Mouse (Mus musculus): ENCODE results near the gene Prrc2c.

Prrc2c gene

DNA sequence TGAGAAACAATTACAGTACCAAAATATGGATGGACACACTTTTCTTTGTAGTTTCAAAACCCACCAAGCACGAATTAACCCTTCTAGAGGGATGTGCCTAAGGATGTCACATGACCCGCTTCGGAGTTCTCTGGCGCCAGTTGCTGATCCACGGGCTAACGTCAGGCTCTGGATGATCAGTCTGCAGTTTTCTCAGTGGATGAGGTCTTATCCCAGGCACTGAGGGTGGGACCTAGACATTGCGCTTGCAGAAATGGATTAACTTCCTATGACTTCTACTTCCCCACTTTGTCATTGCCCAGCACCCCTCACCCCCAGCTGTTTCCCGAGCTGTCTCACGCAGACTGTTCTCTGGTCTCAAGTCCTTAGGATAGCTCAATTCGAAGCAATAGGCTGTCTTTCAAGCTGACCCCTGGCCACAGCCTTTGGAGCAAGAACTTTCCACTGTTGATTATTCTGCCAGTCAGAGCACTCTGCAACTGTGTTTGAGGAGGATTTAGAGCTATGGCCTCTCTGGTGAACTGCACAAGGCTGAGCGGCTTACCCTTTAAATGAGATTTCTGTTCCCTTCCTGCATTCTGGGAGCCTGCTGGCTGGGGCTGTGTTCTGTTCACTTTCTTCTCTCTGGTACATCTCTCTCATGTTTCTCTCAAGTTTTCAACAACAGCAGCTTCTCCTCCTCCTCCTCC lies 74.7 kb downstream of the Prrc2c start:
- 4% methylated on average over 11 of the region's 11 CpGs for WGBS

DNA sequence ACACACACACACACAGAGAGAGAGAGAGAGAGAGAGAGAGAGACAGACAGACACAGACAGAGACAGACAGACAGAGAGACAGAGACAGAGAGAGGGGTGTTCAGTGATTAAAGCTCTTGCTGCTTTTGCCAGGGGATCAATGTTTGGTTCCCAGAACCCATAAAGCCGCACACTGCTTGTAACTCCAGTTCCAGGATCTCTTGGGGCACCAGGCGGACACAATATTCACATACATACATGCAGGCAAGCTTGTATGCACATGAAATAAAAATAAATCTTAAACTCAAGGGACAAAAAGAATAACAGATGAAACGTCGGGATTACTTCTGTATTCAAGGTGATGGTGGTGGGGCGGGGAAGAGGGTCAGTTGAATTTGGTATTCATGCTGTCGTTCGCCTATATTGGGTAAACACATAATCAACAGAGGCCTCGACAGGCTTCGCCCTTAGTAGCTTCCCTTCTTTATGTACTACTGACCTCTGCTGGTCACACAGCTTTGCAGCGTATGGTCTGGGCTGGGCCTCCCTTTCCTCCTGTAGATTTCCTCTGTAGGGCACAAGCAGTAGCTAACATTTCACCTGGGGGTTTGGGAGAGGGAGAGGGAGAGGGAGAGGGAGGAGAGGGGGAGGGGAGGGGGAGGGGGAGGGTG lies 75.4 kb downstream of the Prrc2c start:
- WGBS: 14% methylated on average over 10 of the region's 10 CpGs

DNA sequence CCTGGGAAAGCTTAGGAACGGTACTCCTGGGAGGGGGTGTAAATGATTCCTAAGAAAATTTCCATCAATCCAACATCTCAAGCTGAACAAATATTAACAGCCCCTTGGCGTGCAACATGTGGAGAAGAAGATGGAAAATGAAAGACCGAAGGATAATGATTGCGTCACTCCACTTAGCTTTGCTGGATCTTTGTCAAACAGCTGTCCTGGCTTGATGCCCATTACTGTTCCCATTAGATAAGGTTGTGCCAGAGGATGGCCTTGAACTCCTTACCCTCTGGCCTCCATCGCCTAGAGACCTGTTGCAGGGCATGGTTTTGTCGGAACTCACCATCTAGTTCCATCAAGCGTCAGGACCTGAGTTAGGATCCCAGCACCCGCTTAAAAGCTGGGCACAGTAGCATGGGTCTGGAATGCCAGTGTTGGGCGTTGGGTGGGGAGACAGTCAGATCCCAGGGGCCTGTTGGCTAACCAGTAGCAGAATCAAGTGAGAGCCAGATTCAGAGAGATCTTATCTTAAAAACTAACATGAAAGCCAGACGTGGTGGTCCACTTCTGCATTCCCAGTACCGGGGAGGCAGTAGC lies 80.0 kb downstream of the Prrc2c start:
- WGBS: 87% methylated on average over 11 of the region's 11 CpGs

DNA sequence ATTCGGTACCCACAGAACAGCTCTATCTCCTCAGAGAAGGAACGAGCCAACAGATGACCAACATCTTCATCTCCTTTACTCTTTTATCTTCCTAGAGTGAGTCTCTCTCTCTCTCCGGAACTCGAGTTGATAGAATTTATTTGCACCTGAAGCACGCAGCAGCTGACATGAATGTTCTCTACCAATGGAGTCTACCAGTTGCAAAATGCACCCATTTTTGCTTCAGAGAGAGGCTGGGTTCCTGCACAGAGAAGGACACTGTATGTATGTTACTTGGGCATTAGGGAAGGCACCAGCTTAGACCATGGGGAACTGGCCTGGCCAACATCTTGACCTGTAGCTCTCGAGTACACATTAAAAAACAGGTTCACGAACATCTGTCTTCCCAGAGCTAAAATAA lies 82.2 kb downstream of the Prrc2c start, which contains the start of gene Myocos:
Gene Myocos (minus strand): TSS at position 101 of the 400 bp plus-strand sequence.
- WGBS: 93% methylated on average over 7 of the region's 7 CpGs

DNA sequence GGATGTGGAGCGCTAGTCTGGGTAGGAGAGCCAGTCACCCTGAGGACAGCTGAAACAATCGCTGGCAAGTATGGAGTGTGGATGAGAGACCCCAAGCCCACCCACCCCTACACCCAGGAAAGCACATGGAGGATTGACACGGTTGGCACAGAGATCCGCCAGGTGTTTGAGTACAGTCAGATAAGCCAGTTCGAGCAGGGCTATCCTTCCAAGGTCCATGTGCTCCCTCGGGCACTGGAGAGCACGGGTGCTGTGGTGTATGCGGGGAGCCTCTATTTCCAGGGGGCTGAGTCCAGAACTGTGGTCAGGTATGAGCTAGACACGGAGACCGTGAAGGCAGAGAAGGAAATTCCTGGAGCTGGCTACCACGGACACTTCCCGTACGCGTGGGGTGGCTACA lies 91.9 kb downstream of the Prrc2c start:
- WGBS: 91% methylated on average over 14 of the region's 14 CpGs

DNA sequence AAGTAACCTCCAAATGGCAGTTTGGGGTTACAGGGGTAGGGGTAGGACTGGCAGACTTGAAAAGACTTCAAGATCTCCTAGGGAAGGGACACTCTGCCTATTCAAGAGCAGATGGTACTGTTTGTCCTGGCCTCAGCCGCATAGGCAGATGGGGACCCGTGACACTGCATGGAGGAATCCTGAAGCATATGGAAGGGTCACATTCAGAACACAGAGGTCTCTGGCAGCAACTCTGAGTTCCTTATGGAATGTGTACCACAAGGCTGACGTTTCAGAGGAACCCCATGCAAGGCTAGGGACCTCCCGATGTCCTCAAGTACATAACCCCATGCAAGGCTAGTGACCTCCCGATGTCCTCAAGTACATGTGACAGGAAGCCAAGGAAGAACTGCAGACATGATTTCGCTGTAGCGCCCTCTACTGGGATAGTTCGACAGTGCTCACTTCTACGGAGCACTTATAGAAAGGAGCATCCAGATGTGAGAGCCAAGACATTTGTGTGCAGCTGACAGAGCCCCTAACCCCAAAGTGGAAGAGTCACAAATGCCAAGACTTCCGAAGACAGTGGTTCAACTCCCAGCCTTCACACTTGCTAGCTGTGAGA lies 94.2 kb downstream of the Prrc2c start:
- WGBS: 87% methylated on average over 10 of the region's 10 CpGs

DNA sequence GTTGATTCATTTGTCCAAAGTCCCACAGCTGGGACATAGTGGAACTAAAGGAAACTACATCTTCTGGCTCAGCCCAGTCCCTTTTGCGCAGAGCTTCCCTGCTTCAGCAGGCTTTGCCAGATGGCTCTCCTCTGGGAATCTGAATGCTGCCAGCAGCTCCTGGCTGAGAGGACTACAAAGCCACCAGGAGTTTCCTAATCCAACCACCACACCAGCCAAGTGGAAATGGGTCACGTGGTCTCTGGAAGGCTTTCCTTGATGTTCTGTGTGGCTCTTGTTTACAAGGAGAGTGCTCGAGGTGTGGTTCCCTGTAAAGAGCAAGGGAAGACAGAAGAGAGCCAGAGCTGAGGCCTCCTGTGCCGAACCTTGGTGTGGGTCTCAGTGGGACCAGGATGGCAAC lies 96.6 kb downstream of the Prrc2c start:
- WGBS: 21% methylated on average over 4 of the region's 4 CpGs

DNA sequence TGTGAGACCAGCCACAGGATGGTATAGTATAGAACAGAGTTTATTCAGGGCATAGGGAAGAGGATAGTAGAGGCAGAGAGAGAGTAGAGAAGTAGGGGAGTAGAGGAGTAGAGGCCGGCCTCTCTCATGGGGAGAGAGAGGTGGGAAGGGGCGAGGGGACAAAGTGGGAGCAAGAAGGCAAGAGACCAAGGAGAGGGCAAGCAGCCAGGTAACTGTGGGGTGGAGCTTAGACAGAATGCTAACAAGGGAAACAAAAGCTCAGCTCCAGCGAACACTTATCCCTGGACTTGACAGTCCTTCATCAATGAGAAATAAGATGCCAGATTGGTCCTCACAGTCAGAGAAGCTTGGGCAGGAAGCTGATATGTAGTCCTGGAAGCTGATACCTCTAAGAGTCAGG lies 97.8 kb downstream of the Prrc2c start:
- WGBS: 89% methylated on average over 3 of the region's 3 CpGs

DNA sequence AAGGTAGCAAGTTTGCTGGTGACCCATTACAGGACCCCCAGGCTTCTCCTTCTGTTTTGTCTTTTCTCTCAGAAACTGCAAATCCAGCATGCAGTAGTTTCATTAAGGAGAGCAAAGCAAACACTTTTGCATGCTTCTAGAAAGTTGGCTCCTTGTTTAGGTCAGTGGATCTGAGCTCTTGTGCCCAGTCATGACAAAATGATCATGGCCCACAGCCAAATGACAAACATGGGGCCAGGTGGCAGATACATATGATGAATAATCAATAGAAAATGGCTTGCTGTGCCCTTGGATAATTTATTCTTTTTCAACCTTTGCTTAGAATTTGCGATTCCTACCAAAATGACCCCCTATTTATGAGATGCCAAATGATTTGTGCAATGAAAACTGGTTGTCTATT lies 100.5 kb downstream of the Prrc2c start:
- 82% methylated on average over 1 of the region's 1 CpGs for WGBS

DNA sequence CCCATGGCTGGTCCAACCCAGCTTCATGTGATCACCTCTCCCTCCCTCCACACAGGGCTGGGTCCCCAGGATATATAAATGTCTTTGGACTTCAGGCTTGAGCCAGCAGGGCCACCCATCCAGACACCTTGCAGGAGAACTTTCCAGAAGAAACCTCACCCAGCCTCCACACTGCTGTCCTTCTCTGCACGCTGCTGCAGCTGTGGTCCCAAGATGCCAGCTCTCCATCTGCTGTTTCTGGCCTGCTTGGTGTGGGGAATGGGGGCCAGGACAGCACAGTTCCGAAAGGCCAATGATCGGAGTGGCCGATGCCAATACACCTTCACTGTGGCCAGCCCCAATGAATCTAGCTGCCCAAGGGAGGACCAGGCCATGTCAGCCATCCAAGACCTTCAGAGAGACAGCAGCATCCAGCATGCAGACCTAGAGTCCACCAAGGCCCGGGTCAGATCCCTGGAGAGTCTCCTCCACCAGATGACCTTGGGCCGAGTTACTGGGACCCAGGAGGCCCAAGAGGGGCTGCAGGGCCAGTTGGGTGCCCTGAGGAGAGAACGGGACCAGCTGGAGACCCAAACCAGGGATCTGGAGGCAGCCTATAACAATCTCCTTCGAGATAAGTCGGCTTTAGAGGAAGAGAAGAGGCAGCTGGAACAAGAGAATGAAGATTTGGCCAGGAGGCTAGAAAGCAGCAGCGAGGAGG lies 101.2 kb downstream of the Prrc2c start, which contains the start of gene Myoc:
Gene Myoc (plus strand): TSS at position 105 of the 700 bp plus-strand sequence.
- WGBS: 83% methylated on average over 10 of the region's 10 CpGs

DNA sequence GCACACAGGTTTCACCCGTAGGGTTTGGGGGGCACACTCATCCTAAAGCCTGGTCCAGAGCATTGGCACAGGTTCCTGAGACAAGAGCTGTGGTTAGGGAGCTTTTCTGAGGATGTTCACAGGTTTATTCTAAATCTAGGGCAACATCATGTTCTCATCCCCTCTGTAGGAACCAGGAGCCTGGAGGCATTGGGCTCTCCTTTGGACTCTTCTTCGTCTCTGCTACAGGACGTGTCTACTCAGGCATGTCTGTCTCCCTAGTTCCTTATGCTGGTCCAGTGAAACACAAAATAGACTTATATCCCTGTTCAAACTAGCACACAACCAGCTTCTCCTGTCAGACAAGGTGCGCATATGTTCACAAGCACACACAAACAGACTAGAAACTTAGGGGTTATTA lies 101.8 kb downstream of the Prrc2c start:
- whole genome bisulfite sequencing: 86% methylated on average over 4 of the region's 4 CpGs

DNA sequence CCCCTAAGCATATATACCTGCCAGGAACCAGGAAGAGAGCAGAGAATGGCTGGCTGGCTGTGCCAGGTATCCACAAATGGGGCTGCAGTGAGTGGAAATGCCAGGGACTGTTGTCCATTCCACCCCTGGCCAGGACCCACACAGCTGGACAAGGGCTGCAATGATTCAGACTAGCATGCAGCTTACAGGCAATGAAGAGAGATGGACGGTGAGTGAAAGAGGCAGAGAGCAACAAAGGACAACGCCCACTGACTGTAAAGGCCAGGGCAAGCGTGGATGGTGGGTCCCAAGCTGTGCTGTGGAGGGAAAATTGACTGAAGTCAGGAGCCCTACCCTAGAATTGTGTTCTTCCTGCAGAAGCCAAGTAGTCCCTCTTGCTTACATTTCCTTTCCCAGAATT lies 103.8 kb downstream of the Prrc2c start:
- 76% methylated on average over 3 of the region's 3 CpGs for WGBS

DNA sequence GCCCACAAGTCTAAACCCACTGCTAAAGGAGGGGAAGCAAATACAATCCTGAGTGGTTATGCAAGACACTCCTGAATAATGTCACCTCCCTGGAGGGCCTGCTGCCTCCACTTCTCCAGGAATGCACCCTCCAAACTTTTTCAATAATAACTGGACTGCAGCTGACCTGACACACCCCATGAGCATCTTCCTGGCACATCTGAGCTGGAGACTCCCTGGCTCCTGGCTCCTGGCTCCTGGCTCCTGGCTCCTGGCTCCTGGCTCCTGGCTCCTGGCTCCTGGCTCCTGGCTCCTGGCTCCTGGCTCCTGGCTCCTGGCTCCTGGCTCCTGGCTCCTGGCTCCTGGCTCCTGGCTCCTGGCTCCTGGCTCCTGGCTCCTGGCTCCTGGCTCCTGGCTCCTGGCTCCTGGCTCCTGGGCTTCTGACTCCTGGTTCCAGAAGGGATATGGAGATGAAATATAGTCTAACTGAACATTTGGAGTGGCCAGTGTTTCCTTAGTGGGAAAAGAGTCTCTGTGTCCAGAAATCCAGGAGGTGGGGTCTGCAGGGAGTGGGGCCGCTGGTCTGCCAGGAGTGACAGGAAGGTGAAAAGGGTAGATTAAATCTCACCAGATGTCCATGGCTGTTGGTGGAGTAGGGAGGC lies 104.9 kb downstream of the Prrc2c start:
- 50% methylated on average over 1 of the region's 1 CpGs for WGBS

DNA sequence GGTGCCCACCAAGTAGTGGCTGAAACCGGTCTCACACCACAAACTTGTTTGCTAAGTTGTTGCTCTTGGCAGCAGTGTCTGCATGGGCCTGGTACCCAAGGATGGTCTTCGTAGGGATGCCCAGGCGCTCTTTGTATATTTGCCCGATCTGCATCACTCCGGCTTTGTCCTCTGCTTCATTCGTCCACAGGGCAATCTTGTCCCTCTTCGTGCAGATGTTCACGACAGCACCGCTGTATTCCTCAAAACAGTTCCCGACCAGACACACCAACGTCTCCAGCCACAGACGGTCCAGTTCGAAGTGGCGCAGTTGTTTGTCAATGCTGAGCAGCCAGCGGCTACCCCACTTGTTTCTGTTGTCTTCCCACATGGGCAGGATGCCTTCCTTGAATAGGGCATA lies 112.0 kb downstream of the Prrc2c start:
- whole genome bisulfite sequencing: 96% methylated on average over 15 of the region's 15 CpGs

DNA sequence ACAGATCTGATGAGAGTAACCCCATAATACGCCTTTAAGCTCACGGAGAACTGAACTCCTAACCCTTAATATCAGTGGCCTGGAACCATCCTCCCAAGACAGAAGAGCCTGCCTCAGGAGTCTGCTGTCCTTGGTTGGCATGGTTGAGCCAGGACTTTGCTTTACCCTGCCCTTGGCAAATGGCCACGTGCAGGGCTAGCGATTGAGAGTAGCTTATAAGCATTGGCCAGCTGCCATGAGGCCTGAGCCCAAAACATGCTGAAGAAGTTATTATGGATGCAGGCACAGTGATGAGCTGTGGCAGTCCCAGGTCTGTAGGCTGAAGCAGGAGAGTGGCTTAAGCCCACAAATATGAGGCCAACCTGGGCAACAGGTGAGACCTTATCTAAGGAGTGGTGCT lies 112.5 kb downstream of the Prrc2c start:
- 68% methylated on average over 4 of the region's 4 CpGs for WGBS

DNA sequence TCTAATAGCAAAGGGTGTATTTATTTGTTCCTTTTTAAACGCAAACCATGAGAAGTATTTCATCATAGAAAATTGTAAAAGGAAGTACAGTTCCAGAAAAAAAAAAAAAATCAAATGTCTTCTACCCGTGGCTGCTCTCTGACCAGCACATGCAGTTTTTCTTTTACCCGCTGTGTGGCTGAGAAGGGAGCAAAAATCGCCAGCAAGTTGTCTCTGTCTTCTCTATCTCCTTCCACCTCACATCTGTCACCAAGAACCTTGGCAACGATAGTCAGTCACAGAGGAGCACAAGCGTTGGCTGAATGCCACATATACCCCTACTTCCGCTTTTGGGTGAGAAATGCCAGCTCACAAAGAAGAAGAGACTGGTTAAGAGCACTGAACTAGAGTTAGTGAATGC lies 115.1 kb downstream of the Prrc2c start:
- WGBS: 30% methylated on average over 7 of the region's 7 CpGs

DNA sequence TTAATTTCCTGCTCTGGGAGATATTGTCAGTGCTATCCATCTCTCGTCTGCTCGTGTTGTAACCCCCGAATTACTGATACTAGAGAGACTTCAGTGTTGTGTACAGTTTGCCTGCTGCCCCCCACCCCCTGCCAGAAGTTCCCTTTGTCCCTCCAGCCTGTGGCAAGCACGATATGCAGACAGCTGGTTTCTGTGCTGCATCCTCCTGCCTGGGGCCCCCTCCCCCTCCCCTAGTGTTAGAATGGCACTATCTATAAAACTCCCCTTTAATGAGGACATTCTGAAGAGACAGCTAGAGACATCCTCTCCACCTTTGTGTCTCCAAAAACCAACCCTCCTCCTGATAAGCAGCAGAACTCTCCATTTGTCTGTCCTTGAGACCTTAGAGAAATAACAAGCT lies 116.5 kb downstream of the Prrc2c start:
- WGBS: 64% methylated on average over 4 of the region's 4 CpGs

All from cerebral cortex, adult 2 months (tissue).